Mouse (Mus musculus) spleen, adult 2 months (tissue): ENCODE results near the gene Slc25a45.

Experiments
- CTCF ChIP-seq: fragments of 200-500 bp; IDR thresholded peaks from 2 replicates; pipeline ENCODE4 v1.5.1; 2011; ENCODE audit warnings: mild to moderate bottlenecking, inconsistent platforms; ENCODE audit not compliant: insufficient read depth, insufficient read length, insufficient replicate concordance; ENCODE audit errors: extremely low read depth
- POLR2A ChIP-seq: fragments of 200-500 bp; IDR thresholded peaks from 2 replicates; pipeline ENCODE4 v1.6.1; 2011; ENCODE audit warnings: low read depth, low read length, inconsistent platforms

- no peak for TF ChIP-seq CTCF
- TF ChIP-seq POLR2A, result no peak
Observed at GRCm38 (mm10) chr19:5848032-5848825, 29.4 kb upstream of the Slc25a45 start.
